Mouse (Mus musculus) ES-E14 (cell line): ENCODE results near the gene Tm7sf3.

Experiments
- HCFC1 ChIP-seq: IDR thresholded peaks from 2 replicates; pipeline ENCODE4 v1.6.1; 2012; ENCODE audit warnings: low read length, inconsistent platforms, borderline replicate concordance; ENCODE audit not compliant: insufficient read depth
- ZC3H11A ChIP-seq: IDR thresholded peaks from 2 replicates; pipeline ENCODE4 v1.6.1; 2012; ENCODE audit warnings: low read depth, mild to moderate bottlenecking, inconsistent platforms, low read length, borderline replicate concordance
- ZNF384 ChIP-seq: IDR thresholded peaks from 2 replicates; pipeline ENCODE4 v1.6.1; 2012; ENCODE audit warnings: low read depth, low read length, inconsistent platforms

DNA sequence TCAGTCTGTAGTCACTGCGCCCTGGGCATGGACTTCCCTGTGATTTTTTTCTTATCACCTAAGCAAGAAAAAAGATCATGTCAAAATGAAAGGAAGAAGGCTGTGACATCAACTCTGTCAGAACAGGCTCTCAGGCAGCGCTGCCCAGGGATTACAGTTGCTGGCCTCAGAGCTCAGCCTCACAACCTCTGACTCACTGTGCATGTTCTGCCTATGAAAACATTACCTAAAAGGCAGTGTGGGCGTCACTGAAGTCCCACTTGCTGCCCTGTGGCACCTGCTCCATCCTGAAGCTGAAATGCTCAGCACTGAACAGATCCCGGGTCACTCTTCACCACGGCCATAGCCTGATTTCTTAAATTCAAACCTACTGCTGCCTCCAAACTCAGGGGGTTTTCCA is 29.9 kb downstream of the Tm7sf3 start:
- TF ChIP-seq ZC3H11A: no peak
- no peak for TF ChIP-seq ZNF384
- no peak for TF ChIP-seq HCFC1
